Mouse (Mus musculus) embryonic fibroblast, embryonic 13.5 days (primary cell): ENCODE measurements around the gene Zbtb44.

Source experiments
- CTCF ChIP-seq: IDR thresholded peaks from 2 replicates; pipeline ENCODE4 v1.5.1; 2011; ENCODE audit warnings: mild to moderate bottlenecking, control low read depth, low read length, moderate library complexity, borderline replicate concordance; ENCODE audit not compliant: insufficient read depth
- POLR2A ChIP-seq: IDR thresholded peaks from 2 replicates; pipeline ENCODE4 v1.6.1; 2011; ENCODE audit warnings: low read depth, mild to moderate bottlenecking, control low read depth, low read length, moderate library complexity

GRCm38 (mm10) chr9:31080726-31081125, 50.3 kb downstream of the Zbtb44 start:
- TF ChIP-seq POLR2A, result no peak
- TF ChIP-seq CTCF, result no peak
